Mouse (Mus musculus): ENCODE measurements around the gene Timp4.

- TF ChIP-seq POLR2A (IDR thresholded peaks at IDR 0.05; ENCODE audit: borderline replicate concordance, extremely low read depth, low read depth, low read length), result no peak
- TF ChIP-seq CTCF (IDR thresholded peaks at IDR 0.05; ENCODE audit: insufficient read depth, low read length), result no peak
Observed at GRCm38 (mm10) chr6:115292621-115293020, 40.6 kb upstream of the Timp4 start.

Data from lung, adult 2 months (tissue).